Mouse (Mus musculus) cerebellum, adult 8-10 months (tissue): ENCODE results near the gene Ppard.
"Not testable (repeated sequence)": the region's sequence is repeated elsewhere in the genome, so short reads cannot be mapped to it uniquely, and the experiment has no call there.

ENCODE experiments used
- DNase-seq: peaks from one replicate; pipeline ENCODE4 v3.0.0; 2022

Gene Ppard

GRCm38 (mm10) chr17:28323786-28324185 is 91.3 kb downstream of the Ppard start:
- no peak for DNase-seq

GRCm38 (mm10) chr17:28324416-28324815 is 91.9 kb downstream of the Ppard start:
- DNase-seq = not testable (repeated sequence)

GRCm38 (mm10) chr17:28325751-28326150 is 93.3 kb downstream of the Ppard start:
- no peak for DNase-seq

- no peak for DNase-seq
These were observed 94.5 kb downstream of the Ppard start for GRCm38 (mm10) chr17:28326951-28327350.

GRCm38 (mm10) chr17:28327673-28328325 is 95.3 kb downstream of the Ppard start:
- DNase-seq = no peak

GRCm38 (mm10) chr17:28328366-28328928 is 95.9 kb downstream of the Ppard start, which contains the start of gene Rpl10a:
Gene Rpl10a (plus strand): TSS chr17:28328471.
- peak; percentile 97 for DNase-seq

- DNase-seq = no peak
These were observed 96.4 kb downstream of the Ppard start for GRCm38 (mm10) chr17:28328946-28329345.

GRCm38 (mm10) chr17:28329503-28330231 is 97.2 kb downstream of the Ppard start:
- no peak for DNase-seq

- DNase-seq = no peak
These were observed 97.7 kb downstream of the Ppard start for GRCm38 (mm10) chr17:28330232-28330546.

GRCm38 (mm10) chr17:28330590-28330989 is 98.1 kb downstream of the Ppard start:
- DNase-seq = not testable (repeated sequence)

GRCm38 (mm10) chr17:28331241-28332112 is 99.0 kb downstream of the Ppard start:
- DNase-seq = no peak

GRCm38 (mm10) chr17:28332113-28332914 is 99.8 kb downstream of the Ppard start:
- DNase-seq = no peak

GRCm38 (mm10) chr17:28332915-28333546 is 100.5 kb downstream of the Ppard start:
- no peak for DNase-seq

- DNase-seq = no peak
These were observed 102.8 kb downstream of the Ppard start for GRCm38 (mm10) chr17:28335267-28335666.

GRCm38 (mm10) chr17:28337547-28337946 is 105.0 kb downstream of the Ppard start:
- DNase-seq = no peak

- no peak for DNase-seq
These were observed 108.1 kb downstream of the Ppard start for GRCm38 (mm10) chr17:28340578-28340977.

GRCm38 (mm10) chr17:28341091-28341490 is 108.6 kb downstream of the Ppard start:
- DNase-seq = no peak

GRCm38 (mm10) chr17:28344050-28344607 is 111.6 kb downstream of the Ppard start:
- DNase-seq = no peak

- DNase-seq = no peak
These were observed 112.2 kb downstream of the Ppard start for GRCm38 (mm10) chr17:28344670-28345069.

- no peak for DNase-seq
These were observed 112.8 kb downstream of the Ppard start for GRCm38 (mm10) chr17:28345271-28345721.

- no peak for DNase-seq
These were observed 113.4 kb downstream of the Ppard start for GRCm38 (mm10) chr17:28345882-28346281.
